Mouse (Mus musculus) neural tube, embryonic 13.5 days (tissue): ENCODE measurements around the gene Gcn1l1. TPM values are rescaled to one million over a fixed set of nuclear protein-coding genes. Genes with fewer than 3 reads are reported as not detected.

Source experiments
- ATAC-seq: fragments of 200-750 bp; cut with Nextera tagmentation; 2 replicates; pipeline ENCODE4 v1.8.0; 2017; ENCODE audit warnings: low read depth, mild to moderate bottlenecking, moderate TSS enrichment, moderate library complexity
- H3K27ac ChIP-seq: fragments of 300-500 bp; sonication (generic); replicated peaks from 2 replicates; pipeline ENCODE4 v1.5.1; 2015; ENCODE audit warnings: moderate library complexity, mild to moderate bottlenecking, inconsistent platforms
- H3K27me3 ChIP-seq: fragments of 300-500 bp; sonication (generic); 2 replicates; pipeline ENCODE4 v1.6.1; 2015; ENCODE audit warnings: mild to moderate bottlenecking, inconsistent platforms
- H3K36me3 ChIP-seq: fragments of 300-500 bp; sonication (generic); 2 replicates; pipeline ENCODE4 v1.6.1; 2015; ENCODE audit warnings: mild to moderate bottlenecking, inconsistent platforms
- H3K4me1 ChIP-seq: fragments of 300-500 bp; sonication (generic); replicated peaks from 2 replicates; pipeline ENCODE4 v1.6.1; 2015; ENCODE audit warnings: inconsistent platforms
- H3K4me2 ChIP-seq: fragments of 300-500 bp; sonication (generic); 2 replicates; pipeline ENCODE4 v1.6.1; 2015; ENCODE audit warnings: inconsistent platforms, mild to moderate bottlenecking, moderate library complexity
- H3K4me3 ChIP-seq: fragments of 300-500 bp; sonication (generic); 2 replicates; pipeline ENCODE4 v1.5.1; 2015; ENCODE audit warnings: mild to moderate bottlenecking, inconsistent platforms
- H3K9ac ChIP-seq: fragments of 300-500 bp; sonication (generic); 2 replicates; pipeline ENCODE4 v1.6.1; 2015; ENCODE audit warnings: moderate library complexity, mild to moderate bottlenecking, inconsistent platforms
- H3K9me3 ChIP-seq: fragments of 300-500 bp; sonication (generic); 2 replicates; pipeline ENCODE4 v1.6.1; 2016; ENCODE audit warnings: inconsistent platforms
- WGBS: fragments of 180-500 bp; shearing (Covaris S2); methylation state at CpG from one replicate; pipeline ENCODE4 v1.1.7; 2015; 5-methylcytosine and 5-hydroxymethylcytosine counted together
- polyA plus RNA-seq: library from polyadenylated mRNA; unstranded; fragments of >200 nt; fragmentation: Nextera tagmentation; extraction: Ambion mirVana; gene quantifications from 2 replicates; pipeline ENCODE4 v1.2.1, GENCODE M21; 2015

Gcn1l1 gene
- polyA plus RNA-seq, 1 experiment from 2014 or later: 39.3 TPM

GRCm38 (mm10) chr5:115652681-115653575 lies 87.9 kb downstream of the Gcn1l1 start:
- ATAC-seq: peak; percentile 100
- 4% methylated on average over 35 of the region's 35 CpGs for WGBS
- H3K27me3 ChIP-seq: no peaks in the 10 kb centered on the region

DNA sequence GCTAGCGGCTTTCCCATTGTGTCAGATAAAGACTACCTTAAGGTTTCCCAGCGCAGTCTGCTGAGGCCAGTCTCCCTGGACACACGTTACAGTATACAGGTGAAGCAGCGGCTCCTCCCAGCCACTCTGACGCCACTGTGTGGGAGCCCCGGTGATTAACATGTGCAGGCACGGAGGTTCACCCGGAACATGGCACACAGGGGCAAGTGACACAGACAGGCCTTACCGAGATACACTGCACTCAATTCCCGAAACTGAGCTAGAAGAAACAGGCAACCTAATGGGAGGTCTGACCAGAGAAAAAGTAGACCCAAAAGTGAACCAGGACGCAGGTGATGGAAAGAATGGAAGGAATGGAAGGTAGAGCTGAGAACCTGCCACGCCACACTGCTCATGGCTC lies 88.7 kb downstream of the Gcn1l1 start:
- whole genome bisulfite sequencing: 91% methylated on average over 12 of the region's 12 CpGs
- Histone ChIP-seq H3K4me1 (peaks cover 20% of the 10 kb centered on the region), H3K9ac (no peak overlapping the region), H3K4me3 (no peak overlapping the region), H3K36me3 (peaks cover 22% of the 10 kb centered on the region; the same call in 1 of the 2 replicates), H3K4me2 (no peak overlapping the region), H3K27ac (no peak overlapping the region), H3K9me3 (no peaks in the 10 kb centered on the region), H3K27me3 (no peaks in the 10 kb centered on the region)
- ATAC-seq: no peak

More at GRCm38 (mm10) chr5:115652681-115653575, 87.9 kb downstream of the Gcn1l1 start:
- Histone ChIP-seq H3K27ac (peak overlapping the region; percentile 85), H3K9ac (peak overlapping the region; percentile 77), H3K4me1 (peaks cover 22% of the 10 kb centered on the region), H3K9me3 (no peaks in the 10 kb centered on the region), H3K36me3 (peaks cover 29% of the 10 kb centered on the region), H3K4me3 (peak overlapping the region; percentile 44), H3K4me2 (peak overlapping the region; percentile 71)

GRCm38 (mm10) chr5:115656677-115657076 lies 91.6 kb downstream of the Gcn1l1 start:
- ATAC-seq: no peak
- no peaks in the 10 kb centered on the region for H3K27me3 ChIP-seq
- H3K36me3 ChIP-seq: peaks cover 23% of the 10 kb centered on the region
- H3K4me3 ChIP-seq: no peak overlapping the region
- WGBS: 81% methylated on average over 6 of the region's 6 CpGs
- no peak overlapping the region for H3K9ac ChIP-seq
- no peaks in the 10 kb centered on the region for H3K9me3 ChIP-seq
- H3K27ac ChIP-seq: no peak overlapping the region
- no peak overlapping the region for H3K4me2 ChIP-seq
- H3K4me1 ChIP-seq: peaks cover 11% of the 10 kb centered on the region

GRCm38 (mm10) chr5:115657234-115657633 lies 92.2 kb downstream of the Gcn1l1 start:
- H3K36me3 ChIP-seq: peaks cover 23% of the 10 kb centered on the region

DNA sequence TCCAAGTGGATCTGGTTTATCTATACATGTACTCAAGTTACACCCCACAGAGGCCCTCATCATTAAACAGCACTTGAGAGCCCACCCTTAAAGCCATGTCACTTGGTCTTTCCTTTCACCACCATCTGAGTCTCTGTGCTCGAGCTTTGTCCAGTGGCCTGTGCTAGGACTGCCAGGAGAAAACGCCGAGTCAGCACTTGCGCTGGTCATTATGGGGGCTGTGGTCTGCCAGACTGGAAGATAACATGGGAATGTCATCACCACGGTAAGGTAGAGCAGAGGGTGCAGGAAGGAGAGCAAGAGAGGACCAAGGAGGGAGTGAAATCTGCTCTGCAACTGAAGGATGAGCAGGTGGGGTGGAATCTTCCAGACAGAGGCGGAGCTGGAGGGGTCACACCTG lies 93.3 kb downstream of the Gcn1l1 start:
- peaks cover 23% of the 10 kb centered on the region for H3K36me3 ChIP-seq
- WGBS: 85% methylated on average over 6 of the region's 6 CpGs
- no peak overlapping the region for H3K9ac ChIP-seq
- H3K4me2 ChIP-seq: no peak overlapping the region
- no peaks in the 10 kb centered on the region for H3K27me3 ChIP-seq
- no peak overlapping the region for H3K27ac ChIP-seq
- no peaks in the 10 kb centered on the region for H3K4me1 ChIP-seq
- ATAC-seq: no peak
- H3K9me3 ChIP-seq: no peaks in the 10 kb centered on the region
- H3K4me3 ChIP-seq: no peak overlapping the region

More at GRCm38 (mm10) chr5:115657234-115657633, 92.2 kb downstream of the Gcn1l1 start:
- 85% methylated on average over 1 of the region's 1 CpGs for WGBS
- H3K4me3 ChIP-seq: no peak overlapping the region
- H3K4me1 ChIP-seq: peaks cover 5% of the 10 kb centered on the region
- H3K4me2 ChIP-seq: no peak overlapping the region
- ATAC-seq: no peak
- H3K27me3 ChIP-seq: no peaks in the 10 kb centered on the region
- H3K9me3 ChIP-seq: no peaks in the 10 kb centered on the region
- no peak overlapping the region for H3K9ac ChIP-seq
- H3K27ac ChIP-seq: no peak overlapping the region

DNA sequence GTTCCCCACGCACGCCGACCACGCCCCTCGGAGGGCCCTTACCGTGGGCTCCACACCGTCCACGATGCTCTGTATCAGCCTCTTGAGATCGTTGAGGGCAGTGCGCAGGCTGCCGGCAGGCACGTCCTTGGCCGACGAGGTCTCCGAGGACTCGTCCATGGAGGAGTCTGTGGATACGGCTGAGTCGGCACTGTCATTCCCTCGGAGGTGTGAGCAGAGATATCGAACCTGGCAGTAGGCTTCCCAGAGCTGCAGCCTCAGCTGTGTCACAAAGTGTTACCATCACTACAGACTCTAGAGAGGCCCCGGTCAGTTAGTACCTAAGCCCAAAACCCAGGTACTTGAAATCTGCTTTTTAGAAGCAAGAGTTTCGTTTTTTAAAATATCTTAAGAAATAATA lies 97.6 kb downstream of the Gcn1l1 start:
- no peak overlapping the region for H3K9ac ChIP-seq
- peaks cover 6% of the 10 kb centered on the region for H3K4me1 ChIP-seq
- no peaks in the 10 kb centered on the region for H3K9me3 ChIP-seq
- no peak for ATAC-seq
- WGBS: 86% methylated on average over 22 of the region's 22 CpGs
- no peak overlapping the region for H3K4me3 ChIP-seq
- no peaks in the 10 kb centered on the region for H3K27me3 ChIP-seq
- no peak overlapping the region for H3K27ac ChIP-seq
- no peak overlapping the region for H3K4me2 ChIP-seq
- H3K36me3 ChIP-seq: peaks cover 23% of the 10 kb centered on the region

GRCm38 (mm10) chr5:115666366-115667065 lies 101.5 kb downstream of the Gcn1l1 start:
- WGBS: 54% methylated on average over 8 of the region's 8 CpGs
- 0 out of 2 replicates have a peak overlapping the region, but pooled peaks have one; percentile 5 for H3K27ac ChIP-seq
- H3K4me1 ChIP-seq: peaks cover 6% of the 10 kb centered on the region
- no peak overlapping the region for H3K9ac ChIP-seq
- ATAC-seq: no peak
- H3K4me2 ChIP-seq: no peak overlapping the region
- H3K27me3 ChIP-seq: no peaks in the 10 kb centered on the region
- H3K4me3 ChIP-seq: no peak overlapping the region
- no peaks in the 10 kb centered on the region for H3K9me3 ChIP-seq
- H3K36me3 ChIP-seq: peaks cover 14% of the 10 kb centered on the region; the same call in 1 of the 2 replicates

DNA sequence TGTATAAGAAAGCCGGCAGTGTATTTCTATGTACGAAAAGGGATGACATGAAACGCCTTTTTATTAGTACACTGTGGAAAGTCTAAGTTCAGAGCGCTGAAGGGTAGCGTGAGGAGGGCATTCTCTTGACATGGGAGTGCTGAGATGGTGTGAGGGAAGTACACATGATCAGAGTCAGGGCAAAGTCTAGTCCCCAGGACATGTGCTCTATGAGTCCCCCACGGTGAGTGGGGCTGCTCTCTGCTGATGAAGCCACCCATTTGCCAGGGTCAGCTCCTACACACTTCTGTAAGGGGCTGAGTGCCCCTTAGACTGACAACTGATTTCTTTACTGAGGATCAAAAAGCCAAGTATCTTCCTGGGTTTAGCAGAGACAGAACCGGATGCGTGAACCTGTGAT lies 102.2 kb downstream of the Gcn1l1 start:
- Histone ChIP-seq H3K4me2 (no peak overlapping the region), H3K4me3 (no peak overlapping the region), H3K27ac (no peak overlapping the region), H3K9ac (no peak overlapping the region), H3K27me3 (no peaks in the 10 kb centered on the region), H3K36me3 (0 out of 2 replicates have a peak, but pooled peaks cover 12% of the 10 kb centered on the region), H3K9me3 (no peaks in the 10 kb centered on the region), H3K4me1 (peaks cover 6% of the 10 kb centered on the region)
- ATAC-seq: no peak
- 85% methylated on average over 8 of the region's 8 CpGs for WGBS

GRCm38 (mm10) chr5:115667894-115668293 lies 102.8 kb downstream of the Gcn1l1 start:
- H3K27ac ChIP-seq: no peak overlapping the region
- no peak overlapping the region for H3K4me2 ChIP-seq
- H3K36me3 ChIP-seq: peaks cover 19% of the 10 kb centered on the region; the same call in 1 of the 2 replicates
- no peak overlapping the region for H3K9ac ChIP-seq
- H3K4me1 ChIP-seq: peaks cover 6% of the 10 kb centered on the region
- no peak for ATAC-seq
- H3K27me3 ChIP-seq: no peaks in the 10 kb centered on the region
- 30% methylated on average over 7 of the region's 7 CpGs for WGBS
- H3K4me3 ChIP-seq: no peak overlapping the region
- H3K9me3 ChIP-seq: no peaks in the 10 kb centered on the region

- Histone ChIP-seq H3K27me3 (no peaks in the 10 kb centered on the region), H3K4me1 (peaks cover 6% of the 10 kb centered on the region), H3K36me3 (peaks cover 19% of the 10 kb centered on the region; the same call in 1 of the 2 replicates), H3K27ac (no peak overlapping the region), H3K9me3 (no peaks in the 10 kb centered on the region), H3K4me3 (no peak overlapping the region), H3K9ac (no peak overlapping the region), H3K4me2 (no peak overlapping the region)
- no peak for ATAC-seq
- WGBS: 88% methylated on average over 12 of the region's 12 CpGs
Observed at GRCm38 (mm10) chr5:115668986-115669385, 103.9 kb downstream of the Gcn1l1 start.

GRCm38 (mm10) chr5:115669974-115670373 lies 104.9 kb downstream of the Gcn1l1 start:
- Histone ChIP-seq H3K4me2 (no peak overlapping the region), H3K27me3 (no peaks in the 10 kb centered on the region), H3K36me3 (peaks cover 19% of the 10 kb centered on the region; the same call in 1 of the 2 replicates), H3K4me3 (no peak overlapping the region), H3K27ac (no peak overlapping the region), H3K4me1 (peaks cover 6% of the 10 kb centered on the region), H3K9me3 (no peaks in the 10 kb centered on the region), H3K9ac (no peak overlapping the region)
- no peak for ATAC-seq
- WGBS: 91% methylated on average over 11 of the region's 11 CpGs

GRCm38 (mm10) chr5:115670406-115670805 lies 105.4 kb downstream of the Gcn1l1 start:
- Histone ChIP-seq H3K27ac (no peak overlapping the region), H3K4me2 (no peak overlapping the region), H3K4me1 (peaks cover 6% of the 10 kb centered on the region), H3K9ac (no peak overlapping the region), H3K9me3 (no peaks in the 10 kb centered on the region), H3K27me3 (no peaks in the 10 kb centered on the region), H3K4me3 (no peak overlapping the region), H3K36me3 (peaks cover 19% of the 10 kb centered on the region; the same call in 1 of the 2 replicates)
- 76% methylated on average over 2 of the region's 2 CpGs for WGBS
- ATAC-seq: no peak
